Mouse (Mus musculus) lung, adult 10 weeks (tissue): ENCODE measurements around the gene Olfr1443. TPM values are rescaled to one million over a fixed set of nuclear protein-coding genes. Genes with fewer than 3 reads are reported as not detected.

Experiments used
- polyA plus RNA-seq: library from polyadenylated mRNA; stranded (reverse); fragments of 350-450 nt; fragmentation: Illumina TruSeq; extraction: RNeasy Lipid Tissue Mini Kit (QIAGEN cat#74804); gene quantifications from one replicate; pipeline ENCODE4 v1.2.3, GENCODE M21; 2014; ENCODE audit warnings: low read depth, low replicate concordance; ENCODE audit not compliant: insufficient read depth

Gene Olfr1443
- not detected for polyA plus RNA-seq

DNA sequence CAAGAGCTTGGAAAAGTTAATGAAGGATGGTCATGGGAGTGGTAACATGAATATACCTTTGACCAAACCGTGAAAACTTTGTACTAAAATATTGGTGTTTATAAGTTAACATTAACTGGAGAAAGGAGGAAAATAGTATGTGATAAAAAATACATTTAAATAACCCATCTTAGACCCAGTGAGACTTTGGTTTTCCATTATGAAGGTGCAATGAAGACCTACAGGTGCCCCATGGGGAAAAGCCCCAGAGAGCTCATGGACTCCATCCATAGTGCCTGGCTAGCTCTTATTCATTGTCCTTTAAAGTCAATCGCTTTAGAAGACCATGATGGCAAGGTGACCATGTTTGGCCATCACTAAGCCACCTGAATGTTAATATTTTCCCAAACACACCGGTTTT lies at the start of gene Olfr1443:
Gene Olfr1443 (plus strand): TSS at position 301 of the 400 bp plus-strand sequence.

DNA sequence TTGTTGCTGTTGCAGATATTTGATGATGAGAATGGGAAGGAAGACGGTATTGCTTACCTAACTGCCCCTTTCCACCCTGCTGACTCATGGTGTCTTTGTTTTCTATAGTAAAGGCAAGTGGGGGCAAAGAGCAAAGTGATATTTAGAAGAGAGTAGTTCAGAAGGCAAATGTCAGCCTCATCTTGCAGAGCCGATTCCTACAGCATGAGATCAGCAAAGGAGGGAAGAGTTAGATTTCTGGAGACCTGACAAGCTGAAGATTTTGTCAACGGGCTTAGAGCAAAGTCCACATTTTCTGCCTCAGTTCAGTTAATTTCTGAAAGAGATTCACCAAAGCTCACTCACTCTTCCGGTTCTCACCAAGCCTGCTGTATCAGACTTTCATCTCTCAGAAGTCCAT lies 44.7 kb upstream of the Olfr1443 start, which contains the start of gene Glyat:
Gene Glyat (plus strand): TSS at position 133 of the 400 bp plus-strand sequence.

DNA sequence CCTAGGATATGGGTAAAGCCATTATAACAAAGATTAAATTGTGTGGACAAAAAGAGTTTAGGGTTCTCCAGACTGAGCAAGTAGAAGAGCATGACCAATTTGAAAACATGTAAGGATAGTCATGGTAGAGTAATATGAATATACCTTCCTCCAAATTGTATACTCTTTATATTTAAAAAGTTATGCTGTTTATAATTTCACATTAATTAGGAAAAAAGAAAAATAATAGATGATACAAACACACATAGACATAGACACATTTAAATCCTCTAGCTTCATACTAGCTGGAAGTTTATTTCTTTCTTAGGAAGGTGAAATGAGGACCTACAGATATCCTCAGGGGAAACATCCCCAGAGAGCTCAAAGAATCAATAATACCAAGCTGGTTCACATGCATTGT lies 7.8 kb upstream of the Olfr1443 start, which contains the start of gene Olfr1442:
Gene Olfr1442 (plus strand): TSS at position 301 of the 400 bp plus-strand sequence.

DNA sequence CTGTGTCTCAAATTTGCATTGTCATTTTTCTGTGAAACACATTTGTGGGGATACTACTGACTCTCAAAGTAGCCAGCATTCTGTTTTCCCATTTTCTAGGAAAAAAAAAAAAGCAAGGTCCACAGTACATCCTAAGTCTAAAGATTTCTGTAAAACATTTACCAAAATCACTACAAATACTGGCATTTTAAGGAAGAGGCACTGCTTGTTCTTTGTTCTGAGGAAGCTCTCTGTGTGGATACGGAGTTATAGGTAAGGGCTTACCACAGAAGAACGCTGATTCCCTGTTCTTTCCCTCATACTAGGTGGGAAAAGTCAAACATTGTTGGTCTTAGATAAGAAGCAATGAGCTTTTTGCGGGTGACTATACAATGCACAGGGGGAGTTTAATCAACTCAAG lies 17.7 kb downstream of the Olfr1443 start, which contains the start of gene Keg1:
Gene Keg1 (plus strand): TSS at position 197 of the 400 bp plus-strand sequence.

Other genes starting within 250 kb of the Olfr1443 start
- gene Mpeg1, start 217.3 kb upstream of the Olfr1443 start, polyA plus RNA-seq, result 54.1 TPM
- gene Dtx4, start 176.7 kb upstream of the Olfr1443 start, polyA plus RNA-seq, result 8.0 TPM
- gene Fam111a, start 132.4 kb upstream of the Olfr1443 start, polyA plus RNA-seq, result 11.4 TPM
- not detected for gene Gm4952, start 78.1 kb upstream of the Olfr1443 start, polyA plus RNA-seq
- gene Glyat, start 44.8 kb upstream of the Olfr1443 start, polyA plus RNA-seq, result not detected
- not detected for gene Olfr1442, start 7.7 kb upstream of the Olfr1443 start, polyA plus RNA-seq
- not detected for gene Keg1, start 17.7 kb downstream of the Olfr1443 start, polyA plus RNA-seq
- gene Cntf, start 87.5 kb downstream of the Olfr1443 start, polyA plus RNA-seq, result 1.2 TPM
- 25.7 TPM for gene Zfp91, start 118.0 kb downstream of the Olfr1443 start, polyA plus RNA-seq
- 7.3 TPM for gene Lpxn, start 118.1 kb downstream of the Olfr1443 start, polyA plus RNA-seq
- not detected for gene Gm5244, start 168.6 kb downstream of the Olfr1443 start, polyA plus RNA-seq
- not detected for gene Olfr1444, start 179.2 kb downstream of the Olfr1443 start, polyA plus RNA-seq
- not detected for gene Olfr1445, start 205.7 kb downstream of the Olfr1443 start, polyA plus RNA-seq
- gene Olfr1446, start 215.4 kb downstream of the Olfr1443 start, polyA plus RNA-seq, result not detected
- not detected for gene Olfr1447, start 225.6 kb downstream of the Olfr1443 start, polyA plus RNA-seq
- gene Olfr1448, start 246.3 kb downstream of the Olfr1443 start, polyA plus RNA-seq, result not detected